Mouse (Mus musculus) midbrain, embryonic 16.5 days (tissue): ENCODE measurements around the gene Gpr183. TPM values are rescaled to one million over a fixed set of nuclear protein-coding genes. Genes with fewer than 3 reads are reported as not detected.

Source experiments
- ATAC-seq: fragments of 200-750 bp; cut with Nextera tagmentation; 2 replicates; pipeline ENCODE4 v1.8.0; 2017; ENCODE audit warnings: moderate TSS enrichment
- H3K27ac ChIP-seq: fragments of 300-500 bp; sonication (generic); 2 replicates; pipeline ENCODE4 v1.5.1; 2014; ENCODE audit warnings: mild to moderate bottlenecking, low read length, mixed read lengths
- H3K27me3 ChIP-seq: fragments of 300-500 bp; sonication (generic); 2 replicates; pipeline ENCODE4 v1.6.1; 2014; ENCODE audit warnings: low read depth, low read length, mixed read lengths; ENCODE audit not compliant: control insufficient read depth, insufficient read depth
- H3K36me3 ChIP-seq: fragments of 300-500 bp; sonication (generic); 2 replicates; pipeline ENCODE4 v1.6.1; 2014; ENCODE audit warnings: mild to moderate bottlenecking, low read length, moderate library complexity, mixed read lengths; ENCODE audit not compliant: control insufficient read depth, insufficient read depth
- H3K4me1 ChIP-seq: fragments of 300-500 bp; sonication (generic); 2 replicates; pipeline ENCODE4 v1.6.1; 2014; ENCODE audit warnings: mild to moderate bottlenecking, low read length, mixed read lengths; ENCODE audit not compliant: control insufficient read depth, insufficient read depth
- H3K4me2 ChIP-seq: fragments of 300-500 bp; sonication (generic); 2 replicates; pipeline ENCODE4 v1.6.1; 2014; ENCODE audit warnings: mild to moderate bottlenecking, low read length, mixed read lengths
- H3K4me3 ChIP-seq: fragments of 300-500 bp; sonication (generic); 2 replicates; pipeline ENCODE4 v1.5.1; 2014; ENCODE audit warnings: low read depth, mild to moderate bottlenecking, low read length, moderate library complexity, mixed read lengths
- H3K9ac ChIP-seq: fragments of 300-500 bp; sonication (generic); 2 replicates; pipeline ENCODE4 v1.6.1; 2014; ENCODE audit warnings: low read depth, low read length, mixed read lengths
- H3K9me3 ChIP-seq: fragments of 300-500 bp; sonication (generic); replicated peaks from 2 replicates; pipeline ENCODE4 v1.6.1; 2014; ENCODE audit warnings: mild to moderate bottlenecking, low read length, mixed read lengths; ENCODE audit not compliant: control insufficient read depth, poor library complexity, severe bottlenecking
- WGBS: fragments of 180-500 bp; shearing (Covaris S2); extraction: QIAGEN DNeasy Blood & Tissue Kit; methylation state at CpG from one replicate; pipeline ENCODE4 v1.1.7; 2014; 5-methylcytosine and 5-hydroxymethylcytosine counted together
- polyA plus RNA-seq: library from polyadenylated mRNA; unstranded; fragments of >200 nt; fragmentation: Nextera tagmentation; extraction: Ambion mirVana; gene quantifications from 2 replicates; pipeline ENCODE4 v1.2.1, GENCODE M21; 2015

Gene Gpr183
- polyA plus RNA-seq, 1 experiment from 2014 or later = 0.89 TPM

DNA sequence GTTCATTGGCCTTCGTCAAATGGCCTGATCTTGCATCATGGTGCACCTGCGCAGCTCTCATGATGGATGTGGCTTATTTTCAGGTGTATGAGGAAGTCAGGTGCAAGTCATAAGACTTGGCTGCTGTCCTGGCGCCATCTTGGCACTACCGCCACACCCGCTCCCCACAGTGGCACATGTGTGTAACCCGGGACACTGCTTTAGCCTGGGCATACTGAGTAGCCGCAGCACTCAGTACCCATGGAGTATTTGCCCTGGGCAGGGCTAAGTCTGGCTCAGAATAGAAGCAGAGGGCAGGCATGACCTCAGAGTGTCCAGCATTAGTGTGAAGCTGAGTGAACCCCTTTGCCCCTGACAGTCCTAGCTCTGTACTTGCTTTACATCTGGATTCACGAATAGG, 37.5 kb downstream of the Gpr183 start:
- H3K9me3 ChIP-seq = no peaks in the 10 kb centered on the region
- WGBS = 94% methylated on average over 8 of the region's 8 CpGs
- H3K4me2 ChIP-seq = no peak overlapping the region

DNA sequence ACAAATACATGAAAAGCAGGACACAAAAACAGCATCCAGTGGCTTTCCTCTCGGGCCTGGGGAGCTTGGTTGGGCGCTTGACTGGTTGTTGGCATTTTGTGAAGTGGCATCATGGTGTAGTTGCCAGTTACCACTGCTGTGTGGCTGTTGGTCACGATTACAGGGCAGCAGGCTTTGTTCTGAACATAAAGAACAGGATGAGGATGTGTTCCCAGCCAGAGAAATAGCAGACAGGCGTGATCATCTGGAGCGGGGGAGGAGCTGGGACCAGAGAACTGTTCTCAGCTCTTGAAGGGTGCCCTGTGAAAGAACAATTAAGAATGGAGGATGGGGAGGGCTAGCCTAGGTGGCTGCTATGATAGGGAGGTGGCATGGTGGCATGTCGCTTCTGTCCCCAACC, 38.1 kb downstream of the Gpr183 start:
- H3K27ac ChIP-seq = no peak overlapping the region
- H3K9ac ChIP-seq = no peak overlapping the region
- H3K27me3 ChIP-seq = no peaks in the 10 kb centered on the region
- ATAC-seq = no peak
- no peaks in the 10 kb centered on the region for H3K4me1 ChIP-seq
- no peak overlapping the region for H3K4me2 ChIP-seq
- H3K36me3 ChIP-seq = no peaks in the 10 kb centered on the region
- no peak overlapping the region for H3K4me3 ChIP-seq
- H3K9me3 ChIP-seq = no peaks in the 10 kb centered on the region
- WGBS = 82% methylated on average over 6 of the region's 6 CpGs

More for the DNA sequence above, 37.5 kb downstream of the Gpr183 start:
- no peak overlapping the region for H3K4me3 ChIP-seq
- no peaks in the 10 kb centered on the region for H3K36me3 ChIP-seq
- no peak for ATAC-seq
- no peak overlapping the region for H3K27ac ChIP-seq
- no peaks in the 10 kb centered on the region for H3K27me3 ChIP-seq
- H3K4me1 ChIP-seq = no peaks in the 10 kb centered on the region
- H3K9ac ChIP-seq = no peak overlapping the region

DNA sequence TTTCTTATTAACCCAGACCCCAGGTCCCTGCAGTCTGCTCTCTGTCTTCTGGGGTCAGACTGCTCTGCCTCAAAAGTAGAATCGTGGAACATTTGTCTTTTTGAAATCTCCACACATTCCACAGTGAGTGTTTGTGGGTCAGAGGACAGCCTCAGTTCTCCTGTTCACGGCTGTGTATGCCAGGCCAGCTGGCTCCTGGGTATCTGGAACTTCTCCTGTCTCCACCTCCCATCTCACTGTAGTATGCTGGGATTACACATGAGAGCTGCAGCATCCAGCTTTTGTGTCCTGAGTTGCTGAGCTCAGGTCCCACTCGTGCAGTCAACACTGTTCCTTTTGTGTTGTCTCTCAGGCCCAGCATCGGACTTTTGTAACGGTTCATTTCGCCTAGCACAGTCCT, 40.1 kb downstream of the Gpr183 start:
- no peaks in the 10 kb centered on the region for H3K4me1 ChIP-seq
- no peaks in the 10 kb centered on the region for H3K36me3 ChIP-seq
- H3K4me2 ChIP-seq = no peak overlapping the region
- H3K27me3 ChIP-seq = no peaks in the 10 kb centered on the region
- no peaks in the 10 kb centered on the region for H3K9me3 ChIP-seq
- no peak overlapping the region for H3K27ac ChIP-seq
- no peak for ATAC-seq
- 83% methylated on average over 6 of the region's 6 CpGs for WGBS
- no peak overlapping the region for H3K9ac ChIP-seq
- H3K4me3 ChIP-seq = no peak overlapping the region

DNA sequence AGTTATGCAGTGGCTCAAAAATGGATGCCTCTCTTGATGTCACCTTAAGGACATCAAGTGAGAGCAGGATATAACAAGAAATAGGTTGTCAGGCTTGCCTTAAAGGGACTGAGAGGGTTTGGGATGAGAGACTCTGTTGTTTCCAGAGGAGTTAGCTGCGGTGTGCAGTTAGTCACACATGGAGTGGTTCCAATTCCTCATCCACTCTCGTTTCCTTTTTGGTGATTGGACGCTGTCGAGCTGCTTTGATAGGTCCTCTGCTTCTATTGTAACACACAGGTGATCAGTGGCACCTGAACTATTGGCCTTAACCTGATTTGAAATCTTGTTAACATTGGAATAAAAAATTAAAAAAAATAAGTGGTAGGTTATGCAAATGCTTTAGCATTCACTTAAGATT, 42.3 kb downstream of the Gpr183 start:
- Histone ChIP-seq H3K27me3 (no peaks in the 10 kb centered on the region), H3K9ac (no peak overlapping the region), H3K4me3 (no peak overlapping the region), H3K9me3 (no peaks in the 10 kb centered on the region), H3K27ac (no peak overlapping the region), H3K4me1 (no peaks in the 10 kb centered on the region), H3K36me3 (no peaks in the 10 kb centered on the region), H3K4me2 (no peak overlapping the region)
- ATAC-seq = no peak
- 89% methylated on average over 4 of the region's 4 CpGs for WGBS

DNA sequence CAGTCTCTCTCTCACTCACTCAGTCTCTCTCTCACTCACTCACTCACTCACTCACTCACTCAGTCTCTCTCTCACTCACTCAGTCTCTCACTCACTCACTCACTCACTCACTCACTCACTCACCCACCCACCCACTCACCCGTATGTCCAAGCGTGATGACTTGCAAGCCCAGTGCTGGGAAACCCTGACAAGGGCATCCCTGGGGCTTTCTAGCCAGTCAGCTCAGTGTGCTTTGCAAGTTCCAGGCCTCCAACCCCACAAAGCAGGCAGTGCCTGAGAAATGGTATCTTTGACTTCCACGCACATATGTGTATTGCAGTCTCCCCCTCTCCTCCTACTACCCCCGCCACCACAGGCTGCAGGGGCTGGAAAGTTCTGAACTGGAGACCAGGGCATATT, 43.0 kb downstream of the Gpr183 start:
- Histone ChIP-seq H3K4me1 (no peaks in the 10 kb centered on the region), H3K4me2 (no peak overlapping the region), H3K36me3 (peaks cover under 1% of the 10 kb centered on the region; the same call in 1 of the 2 replicates), H3K27me3 (no peaks in the 10 kb centered on the region), H3K27ac (no peak overlapping the region), H3K4me3 (no peak overlapping the region), H3K9me3 (no peaks in the 10 kb centered on the region), H3K9ac (no peak overlapping the region)
- ATAC-seq = no peak
- 93% methylated on average over 4 of the region's 4 CpGs for WGBS

DNA sequence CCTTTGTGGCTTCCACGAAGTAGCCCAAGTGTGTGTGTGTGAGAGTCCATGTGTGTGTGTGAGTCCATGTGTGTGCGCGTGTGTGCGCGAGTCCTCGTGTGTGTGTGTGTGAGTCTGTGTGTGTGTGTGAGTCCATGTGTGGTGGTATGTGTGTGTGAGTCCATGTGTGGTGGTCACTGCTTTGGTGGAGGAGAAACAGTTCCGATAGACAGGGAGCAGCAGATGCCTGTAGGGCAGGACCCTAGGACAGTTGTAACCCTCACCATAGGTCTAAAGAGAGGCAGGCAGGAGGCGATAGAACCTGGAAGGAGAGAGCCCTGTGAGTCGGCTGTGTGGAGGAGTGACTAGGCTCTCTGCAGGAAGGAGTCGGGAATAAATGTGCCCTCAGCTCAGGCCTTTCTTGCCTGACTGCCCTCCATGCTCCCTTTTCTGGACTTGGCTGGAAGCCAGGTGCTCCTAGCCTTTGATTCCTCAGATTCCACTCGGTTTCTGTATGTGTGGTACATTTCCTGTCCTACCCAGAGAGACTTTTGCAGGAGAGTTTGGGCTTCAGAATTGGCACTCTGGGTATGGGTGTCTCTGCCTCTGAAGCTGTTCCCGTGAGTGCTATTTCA, 44.4 kb downstream of the Gpr183 start:
- Histone ChIP-seq H3K9me3 (no peaks in the 10 kb centered on the region), H3K4me2 (no peak overlapping the region), H3K27ac (no peak overlapping the region), H3K27me3 (no peaks in the 10 kb centered on the region), H3K4me1 (no peaks in the 10 kb centered on the region), H3K4me3 (no peak overlapping the region), H3K9ac (no peak overlapping the region), H3K36me3 (peaks cover 6% of the 10 kb centered on the region; the same call in 1 of the 2 replicates)
- WGBS = 80% methylated on average over 12 of the region's 12 CpGs
- no peak for ATAC-seq

DNA sequence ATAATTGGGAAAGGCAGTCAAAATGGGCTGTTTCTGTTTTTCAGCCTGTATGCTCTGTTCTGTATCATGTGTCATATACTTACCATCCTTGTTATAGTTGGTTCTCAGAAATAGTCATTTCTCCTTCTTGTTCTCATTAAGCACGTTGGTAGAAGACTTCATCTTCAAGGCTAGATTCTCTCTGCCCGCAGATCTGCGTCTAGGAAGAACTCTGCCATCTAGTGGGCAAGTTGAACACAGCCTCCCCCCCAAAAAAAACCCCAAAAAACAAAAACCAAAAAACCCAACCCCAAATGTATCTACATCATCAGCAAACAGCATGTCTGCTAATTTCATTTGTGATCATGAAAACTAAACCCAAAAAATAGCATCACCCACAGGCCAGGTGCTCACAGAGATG, 45.2 kb downstream of the Gpr183 start:
- no peaks in the 10 kb centered on the region for H3K27me3 ChIP-seq
- no peak overlapping the region for H3K4me2 ChIP-seq
- no peaks in the 10 kb centered on the region for H3K9me3 ChIP-seq
- H3K27ac ChIP-seq = no peak overlapping the region
- H3K4me1 ChIP-seq = no peaks in the 10 kb centered on the region
- no peak overlapping the region for H3K4me3 ChIP-seq
- no peak overlapping the region for H3K9ac ChIP-seq
- WGBS = 36% methylated on average over 3 of the region's 3 CpGs
- ATAC-seq = no peak
- peaks cover 6% of the 10 kb centered on the region; the same call in 1 of the 2 replicates for H3K36me3 ChIP-seq

DNA sequence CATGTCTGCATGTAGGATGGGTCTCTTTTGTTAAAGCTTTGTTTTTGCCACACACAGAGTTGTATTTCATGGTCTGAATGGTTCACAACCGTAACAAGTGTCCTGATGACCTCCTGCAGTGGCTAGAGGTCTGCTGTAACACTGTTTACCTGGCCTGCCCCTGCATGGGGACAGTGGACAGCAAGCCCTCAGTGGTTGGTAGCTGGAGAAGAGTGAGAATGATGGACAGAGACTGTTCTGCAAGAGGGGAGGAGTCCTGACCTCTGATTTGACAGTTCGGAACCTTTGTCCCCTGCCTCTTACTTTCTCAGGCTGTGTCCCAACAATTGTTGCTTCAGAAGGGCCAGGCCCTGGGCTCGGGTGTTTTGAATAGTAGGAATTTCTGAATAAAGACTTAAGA, 46.7 kb downstream of the Gpr183 start:
- Histone ChIP-seq H3K9me3 (no peaks in the 10 kb centered on the region), H3K4me3 (no peak overlapping the region), H3K9ac (no peak overlapping the region), H3K27me3 (no peaks in the 10 kb centered on the region), H3K4me2 (no peak overlapping the region), H3K36me3 (peaks cover 6% of the 10 kb centered on the region; the same call in 1 of the 2 replicates), H3K27ac (no peak overlapping the region), H3K4me1 (no peaks in the 10 kb centered on the region)
- no peak for ATAC-seq
- WGBS = 63% methylated on average over 3 of the region's 3 CpGs

DNA sequence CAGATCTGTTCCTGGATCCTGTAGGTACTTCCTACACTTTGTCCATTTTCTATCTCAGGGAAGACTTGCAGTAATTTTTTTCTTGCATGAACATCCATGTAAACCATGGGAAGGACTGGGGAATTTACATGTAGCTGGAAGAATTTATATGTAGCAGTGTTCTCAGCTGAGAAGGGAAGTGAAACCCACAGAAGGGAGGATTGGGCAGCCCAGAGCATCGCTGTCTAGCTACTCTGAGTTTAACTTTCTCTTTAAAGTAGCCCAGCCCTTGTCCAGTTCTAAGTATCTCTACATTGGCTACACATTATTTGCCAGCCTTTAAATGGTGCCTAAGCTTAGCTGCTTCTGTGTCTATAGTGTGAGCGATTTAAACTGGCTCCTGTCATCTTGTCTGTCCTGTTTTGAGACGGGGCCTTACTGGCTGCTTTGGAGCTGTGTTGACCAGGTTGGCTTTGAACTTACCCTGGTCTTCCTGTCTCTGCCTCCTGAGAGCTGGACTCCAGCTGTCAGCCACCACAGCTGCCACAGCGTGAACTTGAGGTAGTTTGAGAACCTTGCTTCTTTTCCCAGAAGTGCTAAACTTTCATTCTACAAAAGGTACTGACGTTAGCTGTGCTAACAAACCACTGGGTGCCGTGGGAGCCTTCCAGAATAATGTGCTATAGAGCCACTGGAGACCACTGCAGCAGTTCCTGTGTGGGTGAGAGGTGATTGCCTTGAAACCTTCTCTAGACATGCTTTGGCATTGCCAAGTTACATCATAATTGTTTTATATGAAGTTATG, 48.5 kb downstream of the Gpr183 start:
- Histone ChIP-seq H3K4me2 (no peak overlapping the region), H3K4me1 (no peaks in the 10 kb centered on the region), H3K4me3 (no peak overlapping the region), H3K9ac (no peak overlapping the region), H3K9me3 (no peaks in the 10 kb centered on the region), H3K27me3 (no peaks in the 10 kb centered on the region), H3K36me3 (peaks cover 12% of the 10 kb centered on the region; the same call in 1 of the 2 replicates), H3K27ac (no peak overlapping the region)
- 91% methylated on average over 6 of the region's 6 CpGs for WGBS
- no peak for ATAC-seq
